Mouse (Mus musculus) layer of hippocampus, adult 18-20 months (tissue): Measurements from ENCODE around the gene Mrrf. TPM values are rescaled to one million over a fixed set of nuclear protein-coding genes. Genes with fewer than 3 reads are reported as not detected.
"Not testable (repeated sequence)": the region's sequence is repeated elsewhere in the genome, so short reads cannot be mapped to it uniquely, and the experiment has no call there.

Experiments
- DNase-seq, 2 experiments: peaks; one replicate each; pipeline ENCODE4 v3.0.0; 2022; ENCODE audit warnings: low spot score in 2 of 2
- total RNA-seq, 2 experiments: library from RNA; stranded (reverse); gene quantifications; 2 replicates each; pipeline ENCODE4 v1.2.3; 2021

Mrrf gene
- total RNA-seq, 2 experiments from 2014 or later, result 17.0 to 20.2 TPM

GRCm38 (mm10) chr2:36127973-36128372 is 8.2 kb upstream of the Mrrf start:
- no peak for DNase-seq

GRCm38 (mm10) chr2:36129051-36129450 is 7.1 kb upstream of the Mrrf start:
- no peak for DNase-seq

GRCm38 (mm10) chr2:36135887-36136286 is 302 bp upstream of the Mrrf start:
- no peak for DNase-seq

GRCm38 (mm10) chr2:36139096-36139495 is 2.9 kb downstream of the Mrrf start:
- DNase-seq, result no peak

GRCm38 (mm10) chr2:36148876-36149365 is 12.7 kb downstream of the Mrrf start:
- DNase-seq, result no peak

- DNase-seq, result not testable (repeated sequence)
Measured at GRCm38 (mm10) chr2:36152401-36152800, 16.2 kb downstream of the Mrrf start.

GRCm38 (mm10) chr2:36157461-36157860 is 21.3 kb downstream of the Mrrf start:
- DNase-seq, result no peak

- DNase-seq, result no peak
Measured at GRCm38 (mm10) chr2:36159336-36159735, 23.1 kb downstream of the Mrrf start.

GRCm38 (mm10) chr2:36167990-36168618 is 31.9 kb downstream of the Mrrf start:
- no peak for DNase-seq

GRCm38 (mm10) chr2:36169176-36169575 is 33.0 kb downstream of the Mrrf start:
- DNase-seq, result no peak

GRCm38 (mm10) chr2:36172136-36172535 is 35.9 kb downstream of the Mrrf start:
- DNase-seq, result no peak

GRCm38 (mm10) chr2:36172574-36172973 is 36.4 kb downstream of the Mrrf start:
- no peak for DNase-seq

- no peak for DNase-seq
Measured at GRCm38 (mm10) chr2:36179487-36179886, 43.3 kb downstream of the Mrrf start.

- DNase-seq, result not testable (repeated sequence)
Measured at GRCm38 (mm10) chr2:36181587-36182368, 45.6 kb downstream of the Mrrf start.

- DNase-seq, result no peak
Measured at GRCm38 (mm10) chr2:36183278-36183677, 47.1 kb downstream of the Mrrf start.

- no peak for DNase-seq
Measured at GRCm38 (mm10) chr2:36184192-36184591, 48.0 kb downstream of the Mrrf start.

- no peak for DNase-seq
Measured at GRCm38 (mm10) chr2:36184876-36185275, 48.7 kb downstream of the Mrrf start.

- DNase-seq, result not testable (repeated sequence)
Measured at GRCm38 (mm10) chr2:36189200-36189599, 53.0 kb downstream of the Mrrf start.

- no peak for DNase-seq
Measured at GRCm38 (mm10) chr2:36191098-36191941, 55.1 kb downstream of the Mrrf start.

- DNase-seq, result no peak
Measured at GRCm38 (mm10) chr2:36197021-36197420, 60.8 kb downstream of the Mrrf start.
